Mouse (Mus musculus) olfactory bulb, adult 2 months (tissue): ENCODE results near the gene Hnrnpa0.

ENCODE experiments used
- CTCF ChIP-seq: fragments of 200-500 bp; IDR thresholded peaks from 2 replicates; pipeline ENCODE4 v1.5.1; 2012; ENCODE audit warnings: low read depth, mild to moderate bottlenecking, low read length, moderate library complexity; ENCODE audit not compliant: insufficient read depth
- POLR2A ChIP-seq: fragments of 200-500 bp; IDR thresholded peaks from 2 replicates; pipeline ENCODE4 v1.6.1; 2012; ENCODE audit warnings: mild to moderate bottlenecking, low read depth, low read length, moderate library complexity; ENCODE audit not compliant: insufficient read depth

DNA sequence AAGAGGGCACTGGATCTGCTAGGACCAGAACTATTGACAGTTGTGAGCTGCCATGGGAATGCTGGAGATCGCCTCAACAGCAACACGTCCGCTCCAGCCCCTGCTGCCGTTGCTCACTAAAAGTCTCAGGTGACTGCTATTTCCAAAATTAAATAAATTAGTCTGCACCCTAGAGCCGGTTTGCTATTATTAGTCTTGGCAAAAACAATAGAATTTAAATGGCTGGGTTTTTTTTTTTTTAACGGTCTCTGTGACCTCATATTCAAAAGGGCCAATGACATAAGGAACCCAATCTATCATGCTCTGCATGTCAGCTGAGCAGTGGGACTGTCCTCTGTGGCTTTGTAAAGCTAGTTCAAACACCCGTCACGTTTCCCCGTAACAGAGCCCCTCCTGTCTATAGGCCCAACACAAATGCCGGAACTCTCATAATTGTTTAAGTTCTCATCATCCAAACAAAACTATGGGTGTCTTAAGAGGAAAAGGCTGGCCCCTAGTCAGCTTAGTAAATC is 5.5 kb downstream of the Hnrnpa0 start:
- TF ChIP-seq CTCF: no peak
- no peak for TF ChIP-seq POLR2A
